Mouse (Mus musculus) forebrain, embryonic 14.5 days (tissue): Measurements from ENCODE around the gene Oit3. TPM values are rescaled to one million over a fixed set of nuclear protein-coding genes. Genes with fewer than 3 reads are reported as not detected.
A peak's percentile ranks its signal among the peaks of the same experiment; 100 is the strongest.

Experiments used
- ATAC-seq: fragments of 200-750 bp; cut with Nextera tagmentation; 2 replicates; pipeline ENCODE4 v1.8.0; 2017; ENCODE audit warnings: mild to moderate bottlenecking, moderate library complexity
- DNase-seq: peaks from one replicate; pipeline ENCODE4 v3.0.0-alpha.2; 2015; ENCODE audit warnings: low spot score
- H3K27ac ChIP-seq: fragments of 300-500 bp; sonication (generic); 2 replicates; pipeline ENCODE4 v1.5.1; 2014; ENCODE audit warnings: low read depth, mild to moderate bottlenecking, control low read depth, low read length, moderate library complexity
- H3K27me3 ChIP-seq: fragments of 300-500 bp; sonication (generic); replicated peaks from 2 replicates; pipeline ENCODE4 v1.6.1; 2014; ENCODE audit warnings: low read length, control low read depth, mixed read lengths; ENCODE audit not compliant: control insufficient read depth, insufficient read depth
- H3K36me3 ChIP-seq: fragments of 300-500 bp; sonication (generic); 2 replicates; pipeline ENCODE4 v1.6.1; 2014; ENCODE audit warnings: low read length, control low read depth; ENCODE audit not compliant: control insufficient read depth, insufficient read depth
- H3K4me1 ChIP-seq: fragments of 300-500 bp; sonication (generic); 2 replicates; pipeline ENCODE4 v1.6.1; 2014; ENCODE audit warnings: antibody characterized with exemption, low read length, control low read depth; ENCODE audit not compliant: control insufficient read depth, insufficient read depth
- H3K4me2 ChIP-seq: fragments of 300-500 bp; sonication (generic); 2 replicates; pipeline ENCODE4 v1.6.1; 2014; ENCODE audit warnings: mild to moderate bottlenecking, control low read depth, low read length
- H3K4me3 ChIP-seq: fragments of 300-500 bp; sonication (generic); 2 replicates; pipeline ENCODE4 v1.5.1; 2014; ENCODE audit warnings: low read depth, low read length, control low read depth
- H3K9ac ChIP-seq: fragments of 300-500 bp; sonication (generic); 2 replicates; pipeline ENCODE4 v1.6.1; 2014; ENCODE audit warnings: mild to moderate bottlenecking, low read length, control low read depth, moderate library complexity
- H3K9me3 ChIP-seq: fragments of 300-500 bp; sonication (generic); replicated peaks from 2 replicates; pipeline ENCODE4 v1.6.1; 2016; ENCODE audit warnings: low read length, control low read depth, mixed read lengths; ENCODE audit not compliant: control insufficient read depth
- WGBS: fragments of 180-500 bp; shearing (Covaris S2); extraction: QIAGEN DNeasy Blood & Tissue Kit; methylation state at CpG from one replicate; pipeline ENCODE4 v1.1.7; 2014; 5-methylcytosine and 5-hydroxymethylcytosine counted together
- polyA plus RNA-seq: library from polyadenylated mRNA; unstranded; fragments of >200 nt; fragmentation: Nextera tagmentation; extraction: Ambion mirVana; gene quantifications from 2 replicates; pipeline ENCODE4 v1.2.1, GENCODE M21; 2014

Gene Oit3
- polyA plus RNA-seq, 1 experiment from 2014 or later, result not detected

- ATAC-seq, result no peak
- H3K4me3 ChIP-seq, result no peak overlapping the region
- no peaks in the 10 kb centered on the region for H3K9me3 ChIP-seq
- H3K27ac ChIP-seq, result no peak overlapping the region
- 91% methylated on average over 3 of the region's 3 CpGs for WGBS
- no peak overlapping the region for H3K4me2 ChIP-seq
- H3K9ac ChIP-seq, result no peak overlapping the region
- no peaks in the 10 kb centered on the region for H3K27me3 ChIP-seq
- no peak for DNase-seq
- H3K4me1 ChIP-seq, result no peaks in the 10 kb centered on the region
- H3K36me3 ChIP-seq, result no peaks in the 10 kb centered on the region
Observed at GRCm38 (mm10) chr10:59465546-59465945, 24.0 kb upstream of the Oit3 start.

GRCm38 (mm10) chr10:59462307-59462706, 20.7 kb upstream of the Oit3 start:
- Histone ChIP-seq H3K4me2 (no peak overlapping the region), H3K27me3 (no peaks in the 10 kb centered on the region), H3K9ac (no peak overlapping the region), H3K36me3 (no peaks in the 10 kb centered on the region), H3K4me1 (no peaks in the 10 kb centered on the region), H3K27ac (no peak overlapping the region), H3K9me3 (no peaks in the 10 kb centered on the region), H3K4me3 (no peak overlapping the region)
- 79% methylated on average over 6 of the region's 6 CpGs for WGBS
- ATAC-seq (no peak), DNase-seq (peak; percentile 17)

DNA sequence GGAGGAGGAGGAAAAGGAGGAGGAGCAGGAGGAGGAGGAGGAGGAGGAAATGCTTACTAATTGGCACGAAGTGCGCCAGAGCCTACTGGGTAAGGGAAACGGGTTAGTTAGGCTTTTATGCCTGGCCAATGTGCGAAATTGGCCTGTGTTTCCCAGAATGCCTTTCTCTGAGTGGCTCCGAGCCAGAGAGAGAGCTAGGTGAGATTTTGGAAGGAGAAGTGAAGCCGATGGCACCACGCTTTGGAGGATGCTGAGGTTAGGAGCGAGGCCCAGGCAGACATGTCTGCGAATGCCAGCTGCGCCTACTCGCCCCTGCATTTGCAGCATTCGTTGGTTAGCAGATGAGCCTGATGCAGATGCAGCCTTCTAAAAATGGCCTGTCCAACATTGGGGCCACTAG, 18.2 kb upstream of the Oit3 start:
- 64% methylated on average over 12 of the region's 12 CpGs for WGBS
- H3K4me2 ChIP-seq, result no peak overlapping the region
- ATAC-seq (peak; percentile 23; the same call in 1 of the 2 replicates), DNase-seq (peak; percentile 58)
- no peaks in the 10 kb centered on the region for H3K36me3 ChIP-seq
- no peak overlapping the region for H3K27ac ChIP-seq
- H3K9ac ChIP-seq, result no peak overlapping the region
- no peaks in the 10 kb centered on the region for H3K9me3 ChIP-seq
- no peaks in the 10 kb centered on the region for H3K4me1 ChIP-seq
- H3K4me3 ChIP-seq, result no peak overlapping the region
- no peaks in the 10 kb centered on the region for H3K27me3 ChIP-seq

DNA sequence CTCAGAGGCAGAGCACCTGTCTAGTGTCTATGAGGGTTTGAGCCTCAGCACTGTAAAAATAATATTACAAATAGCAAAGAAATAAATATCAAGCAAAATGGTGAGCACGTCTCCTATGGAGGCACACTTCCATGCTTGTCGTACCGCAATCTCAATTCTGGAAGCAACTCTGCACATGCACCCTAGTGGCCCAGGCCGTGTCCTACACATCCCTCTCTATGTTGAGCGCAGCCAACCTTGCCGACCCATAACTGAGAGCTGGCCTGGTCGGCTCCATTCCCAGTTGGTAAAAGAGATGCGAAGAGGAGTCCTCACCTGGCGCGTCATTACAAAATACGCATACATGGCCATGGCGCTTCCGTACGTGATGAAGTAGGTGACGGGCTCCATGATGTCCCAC, 13.1 kb upstream of the Oit3 start:
- 95% methylated on average over 15 of the region's 15 CpGs for WGBS

GRCm38 (mm10) chr10:59451839-59452238, 10.3 kb upstream of the Oit3 start:
- no peaks in the 10 kb centered on the region for H3K9me3 ChIP-seq
- H3K9ac ChIP-seq, result no peak overlapping the region
- H3K4me3 ChIP-seq, result no peak overlapping the region
- H3K4me2 ChIP-seq, result no peak overlapping the region
- ATAC-seq, result peak; percentile 80
- 37% methylated on average over 5 of the region's 5 CpGs for WGBS
- no peak overlapping the region for H3K27ac ChIP-seq
- no peaks in the 10 kb centered on the region for H3K27me3 ChIP-seq
- H3K4me1 ChIP-seq, result no peaks in the 10 kb centered on the region
- DNase-seq, result peak; percentile 72
- peaks cover 4% of the 10 kb centered on the region; the same call in 1 of the 2 replicates for H3K36me3 ChIP-seq

More for the DNA sequence above, 13.1 kb upstream of the Oit3 start:
- Histone ChIP-seq H3K4me2 (no peak overlapping the region), H3K36me3 (peaks cover 4% of the 10 kb centered on the region; the same call in 1 of the 2 replicates), H3K27ac (no peak overlapping the region), H3K27me3 (no peaks in the 10 kb centered on the region), H3K9me3 (no peaks in the 10 kb centered on the region), H3K4me3 (no peak overlapping the region), H3K4me1 (no peaks in the 10 kb centered on the region), H3K9ac (no peak overlapping the region)
- ATAC-seq (no peak), DNase-seq (no peak)

GRCm38 (mm10) chr10:59447546-59447945, 6.0 kb upstream of the Oit3 start:
- H3K4me1 ChIP-seq, result no peaks in the 10 kb centered on the region; the same call in 1 of the 2 replicates
- H3K27me3 ChIP-seq, result no peaks in the 10 kb centered on the region
- no peak for DNase-seq
- 83% methylated on average over 9 of the region's 9 CpGs for WGBS
- ATAC-seq, result no peak
- H3K36me3 ChIP-seq, result peaks cover 4% of the 10 kb centered on the region; the same call in 1 of the 2 replicates
- no peak overlapping the region for H3K4me3 ChIP-seq
- no peak overlapping the region for H3K27ac ChIP-seq
- no peak overlapping the region for H3K4me2 ChIP-seq
- H3K9ac ChIP-seq, result no peak overlapping the region
- no peaks in the 10 kb centered on the region for H3K9me3 ChIP-seq

GRCm38 (mm10) chr10:59446911-59447437, 5.4 kb upstream of the Oit3 start:
- no peak for DNase-seq
- Histone ChIP-seq H3K27me3 (no peaks in the 10 kb centered on the region), H3K9ac (no peak overlapping the region), H3K4me2 (no peak overlapping the region), H3K9me3 (no peaks in the 10 kb centered on the region), H3K4me3 (no peak overlapping the region), H3K4me1 (no peaks in the 10 kb centered on the region; the same call in 1 of the 2 replicates), H3K36me3 (peaks cover 4% of the 10 kb centered on the region; the same call in 1 of the 2 replicates), H3K27ac (no peak overlapping the region)
- no peak for ATAC-seq
- WGBS, result 89% methylated on average over 10 of the region's 10 CpGs

DNA sequence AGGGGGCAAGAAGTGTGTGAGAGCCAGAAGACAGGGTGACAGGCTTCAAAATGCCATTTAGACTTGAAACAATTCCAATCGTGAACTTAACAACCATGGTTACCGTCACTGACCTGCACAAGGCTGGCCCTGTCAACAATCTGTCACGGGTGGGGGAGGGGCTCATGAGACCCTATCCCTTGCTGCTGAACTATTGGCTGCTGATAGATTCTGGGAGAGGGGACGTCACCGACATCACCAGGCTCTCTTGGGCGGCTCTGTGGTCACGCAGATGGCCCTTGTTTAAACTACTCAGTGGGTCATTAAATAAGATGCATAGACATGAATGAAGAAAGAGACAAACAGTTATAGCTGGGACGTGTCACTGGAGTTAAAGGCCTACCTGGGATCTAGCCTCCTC, 3.1 kb upstream of the Oit3 start:
- no peaks in the 10 kb centered on the region for H3K36me3 ChIP-seq
- no peak for DNase-seq
- 72% methylated on average over 8 of the region's 8 CpGs for WGBS
- H3K27ac ChIP-seq, result no peak overlapping the region
- no peaks in the 10 kb centered on the region for H3K27me3 ChIP-seq
- no peak overlapping the region for H3K4me3 ChIP-seq
- no peaks in the 10 kb centered on the region for H3K9me3 ChIP-seq
- ATAC-seq, result no peak
- H3K9ac ChIP-seq, result no peak overlapping the region
- H3K4me2 ChIP-seq, result no peak overlapping the region
- no peaks in the 10 kb centered on the region; the same call in 1 of the 2 replicates for H3K4me1 ChIP-seq

DNA sequence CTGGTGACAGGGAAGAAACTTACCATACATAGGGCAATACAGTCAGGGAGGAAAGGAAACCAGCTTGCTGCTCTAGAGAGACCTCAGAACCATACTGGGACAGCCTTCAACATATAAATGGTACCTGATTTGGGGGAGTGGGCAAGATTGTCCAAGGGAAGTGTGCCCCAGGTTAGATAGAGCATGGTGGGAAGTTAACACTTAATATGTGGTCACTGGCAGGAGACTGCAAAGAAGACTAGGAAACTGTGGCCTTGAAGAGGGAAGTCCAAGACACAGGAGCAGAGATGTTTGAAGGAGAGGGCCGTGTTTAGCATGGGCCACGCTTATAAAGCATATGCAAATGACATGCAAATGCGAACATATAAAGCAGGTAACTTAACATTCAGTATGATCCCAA, 2.5 kb upstream of the Oit3 start:
- H3K4me2 ChIP-seq, result no peak overlapping the region
- H3K4me3 ChIP-seq, result no peak overlapping the region
- no peak for ATAC-seq
- H3K4me1 ChIP-seq, result no peaks in the 10 kb centered on the region; the same call in 1 of the 2 replicates
- no peaks in the 10 kb centered on the region for H3K9me3 ChIP-seq
- no peak for DNase-seq
- no peak overlapping the region for H3K27ac ChIP-seq
- H3K36me3 ChIP-seq, result no peaks in the 10 kb centered on the region
- WGBS, result 65% methylated on average over 3 of the region's 3 CpGs
- H3K27me3 ChIP-seq, result no peaks in the 10 kb centered on the region
- no peak overlapping the region for H3K9ac ChIP-seq
